Mouse (Mus musculus) intestine, embryonic 14.5 days (tissue): ENCODE results near the gene Yy1. TPM values are rescaled to one million over a fixed set of nuclear protein-coding genes. Genes with fewer than 3 reads are reported as not detected.
"Not testable (repeated sequence)": the region's sequence is repeated elsewhere in the genome, so short reads cannot be mapped to it uniquely, and the experiment has no call there.

Experiments used
- ATAC-seq: fragments of 200-750 bp; cut with Nextera tagmentation; replicated peaks from 2 replicates; pipeline ENCODE4 v1.8.0; 2017; ENCODE audit warnings: low read depth, moderate number of reproducible peaks, moderate TSS enrichment, moderate library complexity; ENCODE audit not compliant: low FRiP score, low TSS enrichment
- DNase-seq: peaks from one replicate; pipeline ENCODE4 v3.0.0-alpha.2; 2018; ENCODE audit warnings: low spot score
- H3K27ac ChIP-seq: fragments of 300-500 bp; sonication (generic); 2 replicates; pipeline ENCODE4 v1.5.1; 2014; ENCODE audit warnings: low read depth, mild to moderate bottlenecking, control low read depth
- H3K27me3 ChIP-seq: fragments of 300-500 bp; sonication (generic); replicated peaks from 2 replicates; pipeline ENCODE4 v1.6.1; 2014; ENCODE audit warnings: low read length, control low read depth; ENCODE audit not compliant: control insufficient read depth, insufficient read depth
- H3K36me3 ChIP-seq: fragments of 300-500 bp; sonication (generic); 2 replicates; pipeline ENCODE4 v1.6.1; 2014; ENCODE audit warnings: low read length, control low read depth; ENCODE audit not compliant: control insufficient read depth, insufficient read depth
- H3K4me1 ChIP-seq: fragments of 300-500 bp; sonication (generic); replicated peaks from 2 replicates; pipeline ENCODE4 v1.6.1; 2014; ENCODE audit warnings: low read length, control low read depth, mixed read lengths; ENCODE audit not compliant: control insufficient read depth, insufficient read depth
- H3K4me2 ChIP-seq: fragments of 300-500 bp; sonication (generic); 2 replicates; pipeline ENCODE4 v1.6.1; 2014; ENCODE audit warnings: low read length
- H3K4me3 ChIP-seq: fragments of 300-500 bp; sonication (generic); 2 replicates; pipeline ENCODE4 v1.5.1; 2014; ENCODE audit warnings: low read depth, low read length, control low read depth, mixed read lengths
- H3K9ac ChIP-seq: fragments of 300-500 bp; sonication (generic); 2 replicates; pipeline ENCODE4 v1.6.1; 2014; ENCODE audit warnings: mild to moderate bottlenecking, low read length
- H3K9me3 ChIP-seq: fragments of 300-500 bp; sonication (generic); 2 replicates; pipeline ENCODE4 v1.6.1; 2016; ENCODE audit warnings: low read length, control low read depth; ENCODE audit not compliant: control insufficient read depth
- WGBS: fragments of 180-500 bp; shearing (Covaris S2); extraction: QIAGEN DNeasy Blood & Tissue Kit; methylation state at CpG from one replicate; pipeline ENCODE4 v1.1.7; 2014; 5-methylcytosine and 5-hydroxymethylcytosine counted together
- polyA plus RNA-seq: library from polyadenylated mRNA; unstranded; fragments of >200 nt; fragmentation: Nextera tagmentation; extraction: Ambion mirVana; gene quantifications from 2 replicates; pipeline ENCODE4 v1.2.1, GENCODE M21; 2014

Yy1 gene
- polyA plus RNA-seq, 1 experiment from 2014 or later = 20.5 TPM

GRCm38 (mm10) chr12:108834337-108834736 is 41.6 kb downstream of the Yy1 start:
- peaks cover 32% of the 10 kb centered on the region for H3K4me1 ChIP-seq
- ATAC-seq (no peak), DNase-seq (no peak)
- H3K4me3 ChIP-seq = no peak overlapping the region
- no peak overlapping the region for H3K27ac ChIP-seq
- no peak overlapping the region for H3K9ac ChIP-seq
- H3K27me3 ChIP-seq = no peaks in the 10 kb centered on the region
- no peak overlapping the region for H3K4me2 ChIP-seq
- H3K9me3 ChIP-seq = no peaks in the 10 kb centered on the region
- 80% methylated on average over 3 of the region's 3 CpGs for WGBS
- H3K36me3 ChIP-seq = peaks cover 3% of the 10 kb centered on the region; the same call in 1 of the 2 replicates

- H3K9ac ChIP-seq = peak overlapping the region; percentile 75
- peak overlapping the region; percentile 53 for H3K4me3 ChIP-seq
- ATAC-seq (no peak), DNase-seq (no peak)
- 28% methylated on average over 5 of the region's 5 CpGs for WGBS
- H3K36me3 ChIP-seq = peaks cover 3% of the 10 kb centered on the region
- no peaks in the 10 kb centered on the region for H3K9me3 ChIP-seq
- H3K4me2 ChIP-seq = peak overlapping the region; percentile 94
- no peak overlapping the region for H3K27ac ChIP-seq
- no peaks in the 10 kb centered on the region for H3K27me3 ChIP-seq
- H3K4me1 ChIP-seq = peaks cover 32% of the 10 kb centered on the region
These were observed 42.0 kb downstream of the Yy1 start for GRCm38 (mm10) chr12:108834786-108835185.

GRCm38 (mm10) chr12:108835208-108835839 is 42.6 kb downstream of the Yy1 start:
- no peaks in the 10 kb centered on the region for H3K9me3 ChIP-seq
- no peak overlapping the region for H3K27ac ChIP-seq
- DNase-seq (peak; percentile 63), ATAC-seq (no peak; the same call in none of the 2 replicates)
- WGBS = 2% methylated on average over 51 of the region's 51 CpGs
- no peaks in the 10 kb centered on the region for H3K27me3 ChIP-seq
- peak overlapping the region; percentile 94 for H3K4me2 ChIP-seq
- H3K36me3 ChIP-seq = peaks cover 3% of the 10 kb centered on the region
- peak overlapping the region; percentile 75 for H3K9ac ChIP-seq
- peak overlapping the region; percentile 53 for H3K4me3 ChIP-seq
- peaks cover 32% of the 10 kb centered on the region for H3K4me1 ChIP-seq

GRCm38 (mm10) chr12:108835840-108836409 is 43.2 kb downstream of the Yy1 start, which contains the start of the genes Slc25a29 and Slc25a47:
Gene Slc25a29, minus strand, starts transcription at chr12:108835883.
Gene Slc25a47, plus strand, starts transcription at chr12:108836046.
- peak within 1 kb of the TSS; percentile 82 for H3K27ac ChIP-seq
- H3K9ac ChIP-seq = peak within 1 kb of the TSS; percentile 75
- no peaks in the 10 kb centered on the region for H3K9me3 ChIP-seq
- peak within 1 kb of the TSS; percentile 94 for H3K4me2 ChIP-seq
- peaks cover 32% of the 10 kb centered on the region for H3K4me1 ChIP-seq
- peak within 1 kb of the TSS; percentile 53 for H3K4me3 ChIP-seq
- H3K27me3 ChIP-seq = no peaks in the 10 kb centered on the region
- H3K36me3 ChIP-seq = peaks cover 3% of the 10 kb centered on the region
- DNase-seq (peak; percentile 95), ATAC-seq (peak; percentile 99)
- under 1% methylated on average over 40 of the region's 53 CpGs for WGBS

- Histone ChIP-seq H3K4me2 (peak overlapping the region; percentile 94), H3K4me3 (peak overlapping the region; percentile 53), H3K27ac (peak overlapping the region; percentile 82), H3K36me3 (peaks cover 10% of the 10 kb centered on the region), H3K4me1 (peaks cover 31% of the 10 kb centered on the region), H3K27me3 (no peaks in the 10 kb centered on the region), H3K9me3 (no peaks in the 10 kb centered on the region), H3K9ac (peak overlapping the region; percentile 75)
- ATAC-seq = no peak
- 40% methylated on average over 7 of the region's 7 CpGs for WGBS
- DNase-seq = no peak
These were observed 43.9 kb downstream of the Yy1 start for GRCm38 (mm10) chr12:108836722-108837121.

- H3K36me3 ChIP-seq = peaks cover 38% of the 10 kb centered on the region
- ATAC-seq = no peak
These were observed 48.4 kb downstream of the Yy1 start for GRCm38 (mm10) chr12:108841181-108841580.

GRCm38 (mm10) chr12:108842663-108843062 is 49.9 kb downstream of the Yy1 start:
- H3K27ac ChIP-seq = no peak overlapping the region
- ATAC-seq (no peak), DNase-seq (no peak)
- no peaks in the 10 kb centered on the region for H3K9me3 ChIP-seq
- 91% methylated on average over 7 of the region's 7 CpGs for WGBS
- no peak overlapping the region for H3K9ac ChIP-seq
- no peak overlapping the region for H3K4me3 ChIP-seq
- no peaks in the 10 kb centered on the region for H3K27me3 ChIP-seq
- no peak overlapping the region for H3K4me2 ChIP-seq
- peaks cover 38% of the 10 kb centered on the region for H3K36me3 ChIP-seq
- H3K4me1 ChIP-seq = peaks cover 9% of the 10 kb centered on the region

More at GRCm38 (mm10) chr12:108841181-108841580, 48.4 kb downstream of the Yy1 start:
- no peak overlapping the region for H3K9ac ChIP-seq
- no peak overlapping the region for H3K27ac ChIP-seq
- H3K9me3 ChIP-seq = no peaks in the 10 kb centered on the region
- no peaks in the 10 kb centered on the region for H3K27me3 ChIP-seq
- H3K4me1 ChIP-seq = peaks cover 19% of the 10 kb centered on the region
- no peak for DNase-seq
- no peak overlapping the region for H3K4me2 ChIP-seq
- WGBS = 93% methylated on average over 6 of the region's 6 CpGs
- H3K4me3 ChIP-seq = no peak overlapping the region

- H3K9ac ChIP-seq, DNase-seq: not testable (repeated sequence)
- 94% methylated on average over 3 of the region's 3 CpGs for WGBS
These were observed 55.3 kb downstream of the Yy1 start for GRCm38 (mm10) chr12:108848033-108848432.

More at GRCm38 (mm10) chr12:108848033-108848432, 55.3 kb downstream of the Yy1 start:
- not testable (repeated sequence) for ATAC-seq, H3K27ac ChIP-seq, H3K4me3 ChIP-seq, H3K4me2 ChIP-seq, H3K4me1 ChIP-seq, H3K9me3 ChIP-seq, H3K27me3 ChIP-seq
- H3K36me3 ChIP-seq = peaks cover 16% of the 10 kb centered on the region
